Mouse (Mus musculus) cerebellum, adult 2 months (tissue): Measurements from ENCODE around the gene Shb. TPM values are rescaled to one million over a fixed set of nuclear protein-coding genes. Genes with fewer than 3 reads are reported as not detected.
"Not testable (repeated sequence)": the region's sequence is repeated elsewhere in the genome, so short reads cannot be mapped to it uniquely, and the experiment has no call there.

Experiments used
- DNase-seq, 2 experiments: peaks; one replicate each; pipeline ENCODE4 v3.0.0; 2021
- H3K27ac ChIP-seq: fragments of 200-500 bp; 2 replicates; pipeline ENCODE4 v1.5.1; 2012; ENCODE audit warnings: low read length, control low read depth, inconsistent platforms; ENCODE audit not compliant: insufficient read depth
- H3K27me3 ChIP-seq: fragments of 200-500 bp; 2 replicates; pipeline ENCODE4 v1.6.1; 2012; ENCODE audit warnings: inconsistent platforms, mild to moderate bottlenecking, low read length, moderate library complexity; ENCODE audit not compliant: control insufficient read depth, insufficient read depth
- H3K4me1 ChIP-seq: fragments of 200-500 bp; 2 replicates; pipeline ENCODE4 v1.6.1; 2011; ENCODE audit warnings: low read length; ENCODE audit not compliant: control insufficient read depth, insufficient read depth
- H3K4me3 ChIP-seq: fragments of 200-500 bp; replicated peaks from 2 replicates; pipeline ENCODE3; 2011; ENCODE audit warnings: mild to moderate bottlenecking, low read depth, low read length, control low read depth; ENCODE audit not compliant: insufficient read depth
- CTCF ChIP-seq: fragments of 200-500 bp; IDR thresholded peaks from 2 replicates; pipeline ENCODE4 v1.5.1; 2011; ENCODE audit warnings: low read depth, mild to moderate bottlenecking, control low read depth, low read length, moderate library complexity, borderline replicate concordance; ENCODE audit not compliant: insufficient read depth
- POLR2A ChIP-seq: fragments of 200-500 bp; IDR thresholded peaks from 2 replicates; pipeline ENCODE4 v1.6.1; 2011; ENCODE audit warnings: low read length, control low read depth, borderline replicate concordance; ENCODE audit not compliant: insufficient read depth
- WGBS: fragments of 180-500 bp; shearing (Covaris S2); methylation state at CpG from one replicate; pipeline ENCODE4 v1.1.7; 2018; 5-methylcytosine and 5-hydroxymethylcytosine counted together
- polyA plus RNA-seq: library from polyadenylated mRNA; depleted of rRNA; stranded (reverse); fragments of >200 nt; gene quantifications from 2 replicates; pipeline ENCODE4 v1.2.3, GENCODE M21; 2012

Gene Shb
- polyA plus RNA-seq, 1 experiment = 8.3 TPM

DNA sequence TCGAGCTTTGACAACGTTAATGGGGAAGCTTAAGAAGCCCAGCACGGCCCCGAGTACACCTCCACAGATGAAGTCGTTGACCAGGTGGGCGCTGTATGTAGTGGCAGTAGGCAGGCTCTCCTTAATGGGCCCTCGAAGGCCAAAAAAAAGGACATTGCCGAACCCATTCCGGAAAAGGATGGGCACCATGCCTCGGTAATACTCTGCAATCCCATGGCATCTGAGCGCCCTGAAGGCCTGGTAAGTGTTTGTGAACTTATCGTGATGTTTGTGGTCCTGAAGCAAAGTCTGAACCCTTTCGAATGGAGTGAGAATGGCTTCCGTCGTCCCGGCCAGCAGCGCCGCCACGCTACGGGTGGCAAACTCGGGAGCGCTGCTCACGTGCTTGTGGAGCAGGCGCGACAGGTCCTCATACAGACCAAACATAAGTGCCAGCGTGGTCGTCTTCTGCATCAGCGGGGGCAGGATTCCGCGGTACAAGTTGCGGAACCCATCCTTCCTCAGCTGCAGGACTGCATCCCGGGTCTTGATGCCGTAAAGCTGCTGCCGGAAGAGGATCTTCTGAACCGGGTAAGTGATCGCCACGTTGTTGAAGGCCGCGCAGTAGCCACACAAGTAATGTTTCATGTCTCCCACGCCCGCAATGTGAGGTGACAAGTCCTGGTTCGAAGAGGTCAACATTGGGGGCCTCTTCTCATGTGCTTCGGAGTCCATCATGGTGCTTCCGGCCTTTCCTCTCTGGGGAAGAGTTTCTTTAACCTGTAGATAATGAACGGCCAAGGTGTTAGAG lies 132.7 kb downstream of the Shb start:
- TF ChIP-seq CTCF (no peak), POLR2A (no peak)
- no peak for DNase-seq
- WGBS = 94% methylated on average over 45 of the region's 45 CpGs
- Histone ChIP-seq H3K4me3 (no peak overlapping the region), H3K4me1 (no peaks in the 10 kb centered on the region), H3K27me3 (no peaks in the 10 kb centered on the region), H3K27ac (no peak overlapping the region)

DNA sequence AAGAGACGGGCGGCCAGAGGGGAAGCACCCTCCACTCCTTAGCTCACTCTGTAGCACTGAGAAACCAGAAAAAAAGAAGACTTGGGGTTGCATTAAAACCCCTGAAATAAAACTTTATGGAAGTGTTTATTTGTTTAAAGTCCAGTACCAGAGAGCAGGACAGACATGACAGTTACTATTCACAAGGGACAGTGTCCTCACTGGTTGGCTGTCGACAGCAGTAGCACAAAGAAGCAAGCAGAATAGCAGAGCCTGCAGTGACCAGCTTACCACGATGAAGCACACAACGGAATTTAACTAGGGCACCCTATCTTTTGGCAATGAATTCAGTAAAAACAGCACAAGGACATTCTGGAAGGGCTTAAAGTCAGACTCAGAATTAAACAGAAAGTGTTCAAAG lies 134.0 kb downstream of the Shb start:
- H3K27ac ChIP-seq, H3K4me1 ChIP-seq, H3K4me3 ChIP-seq, DNase-seq, H3K27me3 ChIP-seq: not testable (repeated sequence)
- WGBS = 77% methylated on average over 5 of the region's 5 CpGs

GRCm38 (mm10) chr4:45396211-45396610 lies 136.1 kb downstream of the Shb start:
- not testable (repeated sequence) for H3K27me3 ChIP-seq, H3K4me1 ChIP-seq, H3K27ac ChIP-seq, H3K4me3 ChIP-seq, DNase-seq
- 89% methylated on average over 6 of the region's 6 CpGs for WGBS

- TF ChIP-seq CTCF = no peak
- TF ChIP-seq POLR2A = no peak
- 61% methylated on average over 5 of the region's 5 CpGs for WGBS
These were observed 138.6 kb downstream of the Shb start for GRCm38 (mm10) chr4:45393658-45394057.

GRCm38 (mm10) chr4:45392994-45393393 lies 139.3 kb downstream of the Shb start:
- no peak overlapping the region for H3K4me3 ChIP-seq
- DNase-seq = no peak
- H3K27ac ChIP-seq = no peak overlapping the region
- no peak for TF ChIP-seq CTCF
- TF ChIP-seq POLR2A = no peak
- no peaks in the 10 kb centered on the region for H3K27me3 ChIP-seq
- H3K4me1 ChIP-seq = no peaks in the 10 kb centered on the region
- WGBS = 85% methylated on average over 8 of the region's 8 CpGs

More at GRCm38 (mm10) chr4:45393658-45394057, 138.6 kb downstream of the Shb start:
- Histone ChIP-seq H3K27me3 (no peaks in the 10 kb centered on the region), H3K4me1 (no peaks in the 10 kb centered on the region), H3K4me3 (no peak overlapping the region), H3K27ac (no peak overlapping the region)
- DNase-seq = no peak

DNA sequence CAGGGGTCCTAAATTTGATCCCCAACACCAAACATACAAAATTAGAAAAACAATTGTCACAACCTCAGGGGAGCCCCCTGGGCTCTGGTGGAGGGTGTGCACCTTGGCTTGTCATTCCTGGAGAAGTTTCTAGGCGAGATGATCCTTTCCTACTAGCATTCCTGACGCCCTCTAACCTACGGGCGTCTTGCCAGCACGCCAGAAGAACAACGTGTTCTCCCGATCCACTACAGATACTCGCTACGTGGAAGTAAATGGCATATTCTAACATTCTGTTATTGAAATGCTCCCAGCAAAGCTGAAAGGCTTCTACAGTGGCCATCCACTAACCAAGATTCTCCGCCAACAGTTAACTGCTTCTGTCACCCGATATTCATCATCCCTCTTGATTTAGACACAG lies 139.7 kb downstream of the Shb start:
- H3K4me3 ChIP-seq = no peak overlapping the region
- H3K4me1 ChIP-seq = no peaks in the 10 kb centered on the region
- DNase-seq = no peak

DNA sequence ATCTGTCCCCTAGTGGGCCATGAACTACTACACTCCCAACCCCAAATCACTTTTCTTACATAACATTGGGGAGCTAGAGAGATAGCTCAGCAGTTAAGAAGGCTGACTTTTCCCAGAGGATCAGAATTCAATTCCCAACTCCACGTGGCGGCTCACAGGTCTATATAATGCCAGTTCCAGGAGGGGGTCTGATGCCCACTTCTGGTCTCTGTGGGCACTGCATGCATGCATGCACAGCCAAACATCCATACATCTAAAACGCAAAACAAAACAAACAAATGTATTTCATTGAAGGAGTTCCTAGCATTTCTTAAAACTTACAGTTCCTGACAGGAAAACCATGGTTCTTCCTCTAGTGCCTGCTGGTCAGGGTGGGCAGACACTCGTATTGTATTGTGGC lies 140.2 kb downstream of the Shb start:
- WGBS = 66% methylated on average over 4 of the region's 4 CpGs
- no peaks in the 10 kb centered on the region for H3K27me3 ChIP-seq
- no peak for DNase-seq
- TF ChIP-seq POLR2A (no peak), CTCF (no peak)
- no peaks in the 10 kb centered on the region for H3K4me1 ChIP-seq
- no peak overlapping the region for H3K27ac ChIP-seq
- H3K4me3 ChIP-seq = no peak overlapping the region

More for the DNA sequence above, 139.7 kb downstream of the Shb start:
- TF ChIP-seq POLR2A = no peak
- no peak for TF ChIP-seq CTCF
- Histone ChIP-seq H3K27me3 (no peaks in the 10 kb centered on the region), H3K27ac (no peak overlapping the region)
- WGBS = 52% methylated on average over 11 of the region's 11 CpGs

- DNase-seq, H3K27me3 ChIP-seq, H3K27ac ChIP-seq, H3K4me3 ChIP-seq, H3K4me1 ChIP-seq: not testable (repeated sequence)
- WGBS = 94% methylated on average over 5 of the region's 5 CpGs
These were observed 145.0 kb downstream of the Shb start for GRCm38 (mm10) chr4:45387296-45387695.

DNA sequence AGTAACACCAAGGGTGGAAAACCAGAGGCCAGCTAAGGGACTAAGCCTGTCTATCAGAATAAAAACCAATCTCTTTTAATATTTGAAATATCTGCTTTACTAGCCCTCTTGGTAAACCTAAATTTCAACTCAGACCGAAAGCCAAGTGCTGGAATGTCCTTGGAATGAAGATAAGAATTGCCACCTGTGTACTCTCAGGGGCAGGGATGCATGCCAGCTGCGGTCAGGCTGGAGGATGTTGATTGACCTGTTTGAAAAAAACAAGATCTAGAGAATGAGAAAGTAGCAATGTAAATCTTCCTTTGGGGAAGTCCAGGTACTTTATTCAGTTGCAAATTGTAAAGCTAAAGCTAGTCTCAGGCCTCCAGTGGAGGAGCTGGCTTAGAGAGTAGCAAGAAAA lies 150.1 kb downstream of the Shb start:
- not testable (repeated sequence) for H3K4me1 ChIP-seq, H3K27me3 ChIP-seq, DNase-seq, H3K27ac ChIP-seq, H3K4me3 ChIP-seq
- WGBS = 69% methylated on average over 2 of the region's 2 CpGs

GRCm38 (mm10) chr4:45380903-45381580 lies 151.2 kb downstream of the Shb start:
- WGBS = 85% methylated on average over 10 of the region's 10 CpGs
- not testable (repeated sequence) for H3K4me3 ChIP-seq

More at GRCm38 (mm10) chr4:45380903-45381580, 151.2 kb downstream of the Shb start:
- H3K4me1 ChIP-seq, DNase-seq, H3K27me3 ChIP-seq, H3K27ac ChIP-seq: not testable (repeated sequence)
